Mouse (Mus musculus) hindbrain, embryonic 15.5 days (tissue): ENCODE data around the gene Nme3. TPM values are rescaled to one million over a fixed set of nuclear protein-coding genes. Genes with fewer than 3 reads are reported as not detected.

Experiments used
- polyA plus RNA-seq: library from polyadenylated mRNA; unstranded; fragments of >200 nt; fragmentation: Nextera tagmentation; extraction: Ambion mirVana; gene quantifications from 2 replicates; pipeline ENCODE4 v1.2.1, GENCODE M21; 2015

Nme3 gene
- polyA plus RNA-seq, 1 experiment from 2014 or later: 81.6 TPM

Other genes with a start within 250 kb of the Nme3 start
- gene Slc9a3r2, start 246.2 kb upstream of the Nme3 start, polyA plus RNA-seq: 55.5 and 57.0 TPM in 2 replicates
- gene Npw, start 238.0 kb upstream of the Nme3 start, polyA plus RNA-seq: 0.31 and 0.54 TPM in 2 replicates
- gene Zfp598, start 226.8 kb upstream of the Nme3 start, polyA plus RNA-seq: 20.6 and 24.5 TPM in 2 replicates
- gene Syngr3, start 206.5 kb upstream of the Nme3 start, polyA plus RNA-seq: 234 and 241 TPM in 2 replicates
- gene Gfer, start 200.3 kb upstream of the Nme3 start, polyA plus RNA-seq: 36.5 and 36.6 TPM in 2 replicates
- gene Noxo1, start 200.3 kb upstream of the Nme3 start, polyA plus RNA-seq: 1.5 and 2.3 TPM in 2 replicates
- gene Tbl3, start 188.8 kb upstream of the Nme3 start, polyA plus RNA-seq: 64.2 and 64.9 TPM in 2 replicates
- not detected in 2 replicates for gene Rnf151, start 178.4 kb upstream of the Nme3 start, polyA plus RNA-seq
- gene Rps2, start 178.4 kb upstream of the Nme3 start, polyA plus RNA-seq: 753 and 774 TPM in 2 replicates
- 290 TPM in 2 replicates for gene Ndufb10, start 172.0 kb upstream of the Nme3 start, polyA plus RNA-seq
- 0.22 TPM in 1 of 2 replicates, not detected in the other for gene Rpl3l, start 168.7 kb upstream of the Nme3 start, polyA plus RNA-seq
- 19.4 and 20.8 TPM in 2 replicates for gene Msrb1, start 159.9 kb upstream of the Nme3 start, polyA plus RNA-seq
- 0.30 and 0.33 TPM in 2 replicates for gene Hs3st6, start 143.5 kb upstream of the Nme3 start, polyA plus RNA-seq
- gene Meiob, start 92.2 kb upstream of the Nme3 start, polyA plus RNA-seq: not detected in 2 replicates
- gene Hagh, start 56.4 kb upstream of the Nme3 start, polyA plus RNA-seq: 71.8 and 72.1 TPM in 2 replicates
- 20.5 and 20.7 TPM in 2 replicates for gene Fahd1, start 46.1 kb upstream of the Nme3 start, polyA plus RNA-seq
- 0.12 and 0.24 TPM in 2 replicates for gene Igfals, start 30.5 kb upstream of the Nme3 start, polyA plus RNA-seq
- 62.7 and 65.2 TPM in 2 replicates for gene Nubp2, start 10.2 kb upstream of the Nme3 start, polyA plus RNA-seq
- gene Spsb3, start 9.9 kb upstream of the Nme3 start, polyA plus RNA-seq: 78.5 and 87.6 TPM in 2 replicates
- 27.0 and 30.5 TPM in 2 replicates for gene Eme2, start 1.4 kb upstream of the Nme3 start, polyA plus RNA-seq
- gene Mrps34, start 1.4 kb upstream of the Nme3 start, polyA plus RNA-seq: 80.1 and 82.3 TPM in 2 replicates
- gene Mapk8ip3, start 40.5 kb downstream of the Nme3 start, polyA plus RNA-seq: 92.2 and 101 TPM in 2 replicates
- gene Jpt2, start 64.2 kb downstream of the Nme3 start, polyA plus RNA-seq: 101 and 112 TPM in 2 replicates
- gene Cramp1l, start 119.3 kb downstream of the Nme3 start, polyA plus RNA-seq: 6.3 and 6.7 TPM in 2 replicates
- 18.8 and 20.0 TPM in 2 replicates for gene Ift140, start 119.6 kb downstream of the Nme3 start, polyA plus RNA-seq
- gene Tmem204, start 187.1 kb downstream of the Nme3 start, polyA plus RNA-seq: 10.9 TPM in 2 replicates
- 51.3 and 58.9 TPM in 2 replicates for gene Telo2, start 219.5 kb downstream of the Nme3 start, polyA plus RNA-seq
- not detected in 2 replicates for gene Ptx4, start 224.3 kb downstream of the Nme3 start, polyA plus RNA-seq
- 29.4 and 32.2 TPM in 2 replicates for gene Clcn7, start 236.9 kb downstream of the Nme3 start, polyA plus RNA-seq